Mouse (Mus musculus) G1E (cell line): Measurements from ENCODE around the gene Fbxo21.

Source experiments
- CTCF ChIP-seq: IDR thresholded peaks from 2 replicates; pipeline ENCODE4 v1.5.1; 2012; ENCODE audit warnings: low read depth, low read length, inconsistent platforms, mixed read lengths
- GATA1 ChIP-seq: IDR thresholded peaks from 2 replicates; pipeline ENCODE4 v1.6.1; 2012; ENCODE audit warnings: borderline replicate concordance, low read length, inconsistent platforms, mixed read lengths
- GATA2 ChIP-seq: IDR thresholded peaks from 2 replicates; pipeline ENCODE4 v1.6.1; 2012; ENCODE audit warnings: low read depth, low read length, inconsistent platforms, borderline replicate concordance
- POLR2AphosphoS5 ChIP-seq: IDR thresholded peaks from 2 replicates; pipeline ENCODE4 v1.6.1; 2012; ENCODE audit warnings: low read depth, low read length, inconsistent platforms; ENCODE audit not compliant: insufficient replicate concordance
- TAL1 ChIP-seq: conservative IDR thresholded peaks from 2 replicates; pipeline ENCODE4 v1.6.1; 2012; ENCODE audit warnings: low read depth, low read length, inconsistent platforms, mixed read lengths

GRCm38 (mm10) chr5:118028191-118029034, 51.9 kb downstream of the Fbxo21 start:
- TF ChIP-seq GATA1 (no peak), CTCF (no peak), GATA2 (no peak), POLR2AphosphoS5 (no peak), TAL1 (no peak)
